Mouse (Mus musculus): ENCODE results near the gene Lars2.
A peak's percentile ranks its signal among the peaks of the same experiment; 100 is the strongest.
"Not testable (repeated sequence)": the region's sequence is repeated elsewhere in the genome, so short reads cannot be mapped to it uniquely, and the experiment has no call there.

Lars2 gene

DNA sequence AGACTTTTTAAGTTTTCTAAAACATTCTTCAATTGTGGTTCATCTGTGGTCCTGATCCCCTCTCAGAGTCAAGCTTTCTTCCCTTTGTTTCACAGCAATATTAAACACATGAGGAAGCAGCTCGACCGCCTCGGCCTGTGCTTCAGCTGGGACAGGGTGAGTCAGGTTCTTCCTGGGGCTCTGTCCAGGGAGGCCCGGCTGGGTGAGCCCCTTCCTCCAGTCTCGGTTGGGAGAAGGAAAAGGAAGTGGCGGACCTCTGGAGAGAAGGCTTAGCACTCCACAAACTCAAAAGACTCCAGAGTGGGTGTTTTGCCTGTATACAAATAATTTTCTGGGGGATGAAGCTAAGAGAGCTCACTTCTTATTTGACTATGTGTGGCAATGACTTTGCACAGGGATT lies 28.1 kb downstream of the Lars2 start:
- no peak for DNase-seq

- DNase-seq: no peak
Observed at GRCm38 (mm10) chr9:123397701-123398100, 31.0 kb downstream of the Lars2 start.

DNA sequence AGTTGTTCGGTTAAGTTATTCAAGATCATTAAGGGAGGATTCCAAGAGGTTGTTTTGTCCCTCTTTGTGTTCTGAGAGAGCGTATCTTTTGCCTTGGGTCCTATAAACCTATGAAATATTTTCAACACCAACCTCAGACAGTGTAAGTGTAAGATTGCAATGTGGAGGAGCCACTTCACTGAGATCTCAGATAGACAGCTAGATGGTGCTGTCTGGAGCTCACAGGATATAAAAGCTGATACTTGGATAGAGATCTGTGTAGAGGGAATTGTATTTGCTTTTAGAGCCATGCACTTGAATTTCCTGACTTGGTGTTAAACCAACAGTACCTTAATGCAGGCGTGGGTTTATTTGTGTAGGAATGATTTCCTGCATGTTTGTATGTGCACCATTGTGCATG lies 35.5 kb downstream of the Lars2 start:
- no peak for DNase-seq

DNA sequence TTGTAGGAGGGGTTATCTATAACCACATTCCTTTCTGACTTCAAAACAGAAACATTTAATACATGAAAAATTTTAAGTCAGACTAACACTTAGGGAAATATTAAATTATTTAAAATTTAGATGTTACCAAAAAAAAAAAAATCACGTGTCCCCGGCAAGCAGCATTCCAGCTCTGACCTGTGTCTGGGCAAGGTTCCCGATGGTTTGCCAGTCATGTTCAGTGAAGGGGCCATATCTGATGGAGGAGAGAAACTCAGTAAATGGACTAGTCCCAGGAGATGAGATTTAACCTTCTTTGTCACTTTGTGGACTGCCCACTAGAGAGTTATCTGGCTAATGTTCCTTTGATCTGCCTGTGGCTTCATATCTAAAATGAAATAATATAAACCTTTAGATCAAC lies 36.3 kb downstream of the Lars2 start:
- DNase-seq: peak; percentile 31 to 32

DNA sequence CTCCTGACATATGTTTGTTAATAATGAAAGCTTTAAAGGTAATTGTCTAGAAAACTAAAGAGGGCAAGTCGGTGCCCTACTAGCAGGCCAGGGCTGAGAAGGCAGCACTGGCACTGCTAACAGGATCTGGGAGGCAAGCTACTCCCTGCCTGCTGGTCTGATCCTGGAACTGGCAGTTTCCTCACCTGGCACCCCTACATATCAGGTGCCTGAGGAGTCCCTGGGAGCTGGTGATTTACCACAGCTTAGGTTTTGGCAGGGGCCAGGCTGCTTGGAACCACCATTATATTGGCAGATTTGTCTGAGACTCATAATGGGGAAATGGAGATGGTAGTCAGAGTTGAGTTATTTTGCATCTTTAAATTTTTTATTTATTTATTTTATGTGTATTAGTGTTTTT lies 38.5 kb downstream of the Lars2 start:
- DNase-seq: peak in 1 of 2 experiments; percentile 20

GRCm38 (mm10) chr9:123408771-123409170 lies 42.0 kb downstream of the Lars2 start:
- no peak for DNase-seq

DNA sequence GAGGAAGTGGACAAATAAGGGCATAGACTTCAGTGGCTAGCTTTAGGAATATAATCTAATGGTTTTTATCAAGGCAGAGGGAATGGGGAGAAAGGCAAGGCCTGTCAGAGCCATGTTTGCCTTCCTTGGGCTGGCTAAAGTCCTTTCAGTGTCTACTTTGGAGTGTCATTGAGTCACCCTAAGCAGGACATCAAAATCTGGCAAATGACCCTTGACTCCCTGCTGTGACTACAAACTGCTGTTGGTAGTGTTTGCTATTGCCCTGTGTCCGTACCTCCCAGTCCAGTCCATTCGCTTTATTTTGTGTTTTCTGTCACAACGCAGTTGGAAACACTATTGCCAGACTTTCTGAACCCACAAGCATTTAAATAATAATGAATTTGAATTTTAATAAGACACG lies 63.1 kb downstream of the Lars2 start:
- no peak for DNase-seq

DNA sequence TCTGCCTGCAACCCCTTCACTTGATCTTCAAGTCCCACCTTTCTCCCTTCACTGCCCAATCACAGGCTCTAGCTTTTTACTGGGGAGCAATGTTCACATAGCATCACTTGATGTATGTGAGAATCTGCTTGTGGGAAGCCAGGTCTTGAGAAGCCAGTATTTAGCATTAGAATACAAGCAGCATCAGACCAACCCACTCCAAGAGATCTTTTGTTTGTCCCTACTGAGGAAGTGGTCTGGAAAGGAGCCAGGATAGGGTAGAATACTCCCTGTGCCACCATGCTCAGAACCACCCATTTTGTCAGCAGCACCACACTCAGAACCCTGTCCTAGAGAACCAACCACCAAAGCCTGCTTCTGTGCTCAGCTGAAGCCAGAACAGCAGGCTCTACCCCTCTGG lies 64.2 kb downstream of the Lars2 start:
- DNase-seq: no peak

- DNase-seq: no peak
Observed at GRCm38 (mm10) chr9:123438223-123438622, 71.5 kb downstream of the Lars2 start.

DNA sequence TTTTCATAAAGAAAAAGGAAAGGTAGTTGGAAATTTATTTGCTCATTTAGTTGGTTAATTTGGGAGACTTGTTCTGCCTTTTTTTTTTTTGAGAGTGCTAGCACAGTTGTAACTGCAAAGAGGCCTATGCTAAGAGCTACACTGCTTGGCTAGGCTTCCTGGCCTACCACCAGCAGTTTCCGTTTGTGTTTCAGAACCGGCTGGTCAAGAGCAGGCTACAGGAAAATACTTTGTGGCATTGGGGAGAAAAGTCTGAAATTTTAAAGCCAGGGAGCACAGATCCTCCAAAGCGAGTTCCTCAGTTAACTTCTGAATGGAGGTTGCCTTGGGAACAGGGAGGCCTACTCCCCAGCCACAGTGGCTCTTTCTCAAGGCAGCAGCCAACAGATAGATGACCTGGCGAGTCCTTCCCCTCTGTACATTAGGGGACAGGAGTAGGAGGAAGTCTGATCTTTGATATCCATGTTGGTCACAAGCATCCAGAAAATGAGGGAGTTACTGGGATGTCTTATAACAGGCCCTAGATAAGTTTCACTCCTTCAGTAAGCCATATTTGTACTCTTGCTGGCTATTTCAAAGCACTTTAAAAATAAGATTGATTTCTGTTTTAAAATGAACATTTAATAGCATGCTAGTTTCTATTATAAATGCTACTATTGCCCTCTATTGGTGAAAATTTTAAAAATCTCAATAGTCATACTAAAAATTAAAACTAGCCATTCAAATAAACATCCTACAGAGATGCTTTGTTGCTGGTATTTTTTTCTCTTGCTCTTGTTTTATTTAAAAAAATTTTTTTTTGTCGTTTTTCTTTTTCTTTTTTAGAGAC lies 73.7 kb downstream of the Lars2 start:
- DNase-seq: no peak

DNA sequence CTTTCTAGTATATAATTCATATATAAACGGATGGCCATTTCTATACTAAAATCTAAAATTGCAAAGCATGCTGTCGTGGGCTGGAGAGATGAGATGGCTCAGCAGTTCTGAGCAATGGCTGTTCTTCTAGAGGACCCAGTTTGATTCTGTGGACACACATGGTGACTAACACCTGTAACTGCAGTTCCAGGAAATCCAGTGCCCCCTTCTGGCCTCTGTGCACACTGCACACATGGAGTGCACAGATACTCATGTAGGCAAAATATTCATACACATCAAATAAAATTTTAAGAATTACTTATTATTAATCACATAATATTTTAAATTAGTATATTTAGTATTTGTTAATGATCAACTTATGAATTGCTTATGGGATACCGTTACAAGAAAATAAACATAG lies 80.4 kb downstream of the Lars2 start:
- not testable (repeated sequence) for DNase-seq

DNA sequence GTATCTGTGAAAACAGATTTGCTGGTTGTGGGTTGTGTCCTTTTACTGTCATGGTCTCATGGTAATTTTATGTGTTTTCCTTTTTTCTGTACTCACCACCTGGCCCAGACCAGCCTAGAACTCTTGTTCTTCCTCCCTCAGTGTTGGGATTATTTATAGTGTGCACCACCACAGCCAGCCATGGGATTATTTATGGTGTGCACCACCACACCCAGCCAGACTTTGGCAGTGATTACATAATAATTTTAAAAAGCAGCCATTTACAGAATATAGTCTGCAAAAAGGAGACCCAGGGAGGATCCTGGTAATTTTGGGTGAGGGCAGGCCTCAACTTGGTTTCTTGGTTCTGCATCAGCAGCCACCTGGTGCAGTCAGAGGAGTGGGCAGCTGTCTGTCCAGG lies 81.9 kb downstream of the Lars2 start:
- DNase-seq: no peak

DNA sequence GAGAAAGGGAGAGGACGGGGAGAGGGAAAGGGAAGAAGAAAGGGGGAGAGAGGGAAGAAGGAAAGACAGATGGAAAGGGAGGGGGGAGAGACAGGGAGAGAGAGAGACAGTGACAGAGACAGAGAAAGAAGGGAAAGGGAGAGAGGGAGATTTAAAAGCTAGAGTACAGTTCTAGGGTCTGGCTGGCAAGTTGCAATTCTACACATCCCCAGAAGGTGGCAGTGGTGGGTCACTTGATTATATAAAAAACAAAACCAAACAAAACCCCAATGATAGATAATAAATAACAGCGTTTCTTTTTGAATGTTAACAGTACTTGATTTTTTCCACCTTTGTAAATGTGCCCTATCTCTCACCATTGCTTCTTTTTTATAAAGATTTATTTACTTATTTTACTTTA lies 83.4 kb downstream of the Lars2 start:
- peak; percentile 64 to 70 for DNase-seq

- DNase-seq: no peak
Observed at GRCm38 (mm10) chr9:123451772-123452171, 85.0 kb downstream of the Lars2 start.

DNA sequence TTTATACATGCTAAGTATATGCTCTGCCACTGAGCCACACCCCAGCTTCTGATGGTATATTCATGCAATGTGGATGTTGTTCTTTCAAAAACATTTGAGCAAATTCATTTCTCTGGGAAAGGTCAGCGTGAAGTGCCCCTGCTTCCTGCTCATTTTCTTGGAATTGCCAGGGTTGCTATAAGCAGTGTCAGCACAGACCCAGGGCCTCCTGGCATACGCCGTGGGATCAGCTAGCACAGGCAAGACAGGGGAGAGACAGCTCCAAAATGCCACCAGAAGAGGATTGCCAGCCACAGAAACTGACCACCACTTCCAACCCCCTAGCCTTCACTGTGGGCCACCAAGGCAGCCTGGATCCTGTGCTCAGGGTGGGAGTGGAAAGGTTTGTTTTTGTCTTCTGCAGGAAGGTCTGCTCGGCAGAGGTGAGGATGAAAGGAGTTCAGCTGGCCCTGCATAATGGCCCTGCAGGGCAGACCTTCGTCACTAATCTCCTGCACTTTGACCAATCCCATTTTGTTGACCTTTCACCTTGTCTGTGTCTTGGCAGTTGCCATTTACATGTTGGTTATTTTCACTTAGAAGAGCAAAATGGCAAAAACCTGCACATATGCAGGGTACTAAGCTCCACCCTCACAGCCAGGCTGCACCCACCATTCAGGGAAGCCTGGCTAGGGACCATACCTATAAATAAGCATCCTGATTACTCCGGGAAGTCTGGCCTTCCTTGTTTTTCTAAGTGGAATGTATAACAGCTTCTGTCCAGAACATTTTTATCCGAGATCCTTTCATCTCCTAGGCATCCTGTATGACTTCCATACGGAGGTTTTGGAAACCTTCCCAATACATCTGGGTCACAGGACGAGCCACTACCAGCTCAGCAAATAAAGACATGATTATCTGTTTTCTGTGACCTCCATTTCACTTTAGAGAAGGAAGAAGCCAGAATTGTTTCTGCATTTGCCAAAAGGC lies 90.2 kb downstream of the Lars2 start:
- no peak for DNase-seq

DNA sequence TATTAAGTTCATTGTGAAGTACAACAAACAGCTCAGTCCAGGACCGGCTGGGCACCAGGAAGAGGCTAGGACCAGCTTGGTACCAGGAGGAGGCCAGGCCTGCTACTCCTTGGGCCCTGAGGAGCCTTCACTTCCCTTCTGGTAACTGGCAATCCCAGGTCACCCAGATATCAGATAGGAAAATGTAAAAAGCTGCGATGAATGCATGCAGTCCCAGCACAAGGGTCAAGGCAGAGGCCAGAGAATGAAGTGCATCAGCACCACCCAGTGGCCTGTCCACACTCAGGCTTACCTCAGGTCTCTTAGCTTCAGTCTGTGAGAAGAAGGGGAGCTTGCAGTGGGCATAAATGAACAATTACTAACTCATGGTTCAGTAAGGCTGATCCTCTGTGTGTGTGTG lies 90.9 kb downstream of the Lars2 start:
- peak; percentile 51 to 56 for DNase-seq

DNA sequence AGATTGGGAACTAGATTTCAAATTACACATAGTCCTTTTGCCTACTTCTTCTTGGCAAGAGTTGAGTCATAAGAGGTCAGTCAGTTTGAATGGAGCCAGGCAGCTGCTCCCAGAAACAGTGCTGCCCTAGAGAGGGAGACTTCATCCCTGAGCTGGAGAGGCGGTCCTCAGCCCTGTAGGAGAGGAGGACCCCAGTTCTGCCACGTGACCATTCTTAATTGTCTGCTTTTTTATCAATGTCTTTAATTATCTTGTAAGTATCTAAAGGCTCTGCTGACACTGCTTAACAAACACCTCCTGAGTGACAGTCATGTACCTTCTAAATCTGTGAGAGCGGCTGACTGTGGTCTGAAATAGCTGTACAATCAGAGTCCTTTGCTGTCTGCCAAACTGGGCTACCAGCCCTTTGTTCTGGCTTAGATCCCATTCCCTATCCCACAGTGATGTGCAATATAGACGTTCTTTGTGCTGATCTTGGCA lies 100.5 kb downstream of the Lars2 start:
- DNase-seq: no peak

DNA sequence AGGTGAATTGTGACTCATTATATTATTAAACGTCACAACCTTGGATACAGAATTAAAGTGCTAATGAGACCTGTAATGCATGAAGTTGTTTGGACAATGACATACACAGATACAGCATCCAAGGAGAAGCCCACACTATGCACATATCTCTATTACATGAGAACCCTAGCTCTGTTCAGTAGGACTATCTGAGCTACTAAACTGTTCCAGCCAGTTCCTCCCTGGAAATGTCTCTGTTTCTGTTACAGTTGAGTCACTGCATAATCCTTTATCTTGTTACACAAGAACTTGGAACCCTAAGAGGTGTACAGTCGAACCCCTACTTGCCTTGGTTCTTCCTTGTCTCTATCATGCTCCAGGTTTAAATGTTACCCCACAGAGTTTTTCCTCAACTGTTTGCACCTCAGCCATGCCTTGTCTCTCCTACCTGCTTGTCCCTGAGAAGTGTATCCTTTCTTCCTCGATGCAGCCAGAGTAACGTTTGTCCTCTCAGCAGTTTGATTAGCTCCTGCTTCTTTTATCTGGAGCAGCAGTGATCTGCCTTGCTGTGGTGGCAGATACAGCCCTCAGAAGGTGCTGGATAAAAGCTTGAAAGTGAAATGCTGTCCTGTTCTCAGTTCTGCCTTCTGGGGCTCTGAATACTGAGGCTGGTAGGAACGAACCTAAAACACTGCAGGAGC lies 101.8 kb downstream of the Lars2 start:
- no peak for DNase-seq

GRCm38 (mm10) chr9:123469087-123469486 lies 102.4 kb downstream of the Lars2 start:
- DNase-seq: no peak

GRCm38 (mm10) chr9:123473377-123473776 lies 106.7 kb downstream of the Lars2 start:
- no peak for DNase-seq

DNA sequence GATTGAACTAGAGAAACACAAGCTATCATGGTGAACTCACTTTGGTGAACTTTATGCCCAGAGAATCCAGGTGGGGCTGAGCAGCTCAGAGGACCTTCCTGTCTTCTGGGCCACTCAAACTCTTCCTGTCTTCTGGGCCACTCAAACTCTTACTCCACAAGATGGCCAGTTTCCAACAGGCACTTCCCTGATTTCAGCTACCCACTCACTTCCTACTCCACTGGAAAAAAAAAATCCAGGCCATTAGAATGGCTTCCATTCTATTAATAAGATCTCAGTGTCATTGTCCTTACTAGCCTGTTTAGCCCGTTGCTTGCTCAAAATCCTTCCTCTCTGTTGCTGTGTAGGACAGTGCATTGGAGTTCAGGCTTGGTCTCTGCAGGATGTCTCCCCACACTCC lies 108.8 kb downstream of the Lars2 start:
- no peak for DNase-seq

GRCm38 (mm10) chr9:123478031-123478585 lies 111.4 kb downstream of the Lars2 start:
- DNase-seq: peak in 1 of 2 experiments; percentile 45

Measured in cerebellum, postnatal 36 days (tissue).